Comparison of ENCODE assay signal across 34 mouse cellular contexts in genomic region chr7:94644560-94645285, GRCm38 (mm10).
DNase-seq lines count a peak whose midpoint lies in the region; ATAC-seq and TF ChIP-seq lines count a peak whose summit lies in the region.
"Had no signal": no experiment of that assay in that cellular context is flagged by ENCODE, and none has a peak within 500 bp of the region (broad histone marks: within the 10 kb centered on the region; RNA-seq: fewer than 3 reads in every experiment).

No protein-coding gene starts in this region.

- H3K27me3 ChIP-seq in forebrain, embryonic 11.5 days (ENCODE audit: control insufficient read depth, insufficient read depth, low read length): no peaks in the 10 kb centered on the region
- no peaks in the 10 kb centered on the region for H3K27me3 ChIP-seq in forebrain, embryonic 16.5 days (replicated peaks; ENCODE audit: control insufficient read depth, insufficient read depth, low read length)
- no peaks in the 10 kb centered on the region for H3K27me3 ChIP-seq in limb, embryonic 10.5 days (ENCODE audit: low read depth, poor library complexity, severe bottlenecking)
- H3K27me3 ChIP-seq: embryonic facial prominence, embryonic 15.5 days; heart, embryonic 12.5 days; hindbrain, embryonic 13.5 days; limb, embryonic 12.5 days; liver, embryonic 15.5 days; Patski; stomach, embryonic 15.5 days had no signal

- 30% methylated on average over 7 of the region's 7 CpGs for WGBS in forebrain, embryonic 11.5 days
- WGBS in forebrain, embryonic 16.5 days: 16% methylated on average over 7 of the region's 7 CpGs
- WGBS in limb, embryonic 10.5 days: 67% methylated on average over 7 of the region's 7 CpGs

- H3K4me3 ChIP-seq in ES-E14 (ENCODE audit: insufficient read depth in 1 of 2, low read depth in 1 of 2, low read length in 2 of 2, poor library complexity in 1 of 2, severe bottlenecking in 1 of 2): no peak overlapping the region
- no peak overlapping the region for H3K4me3 ChIP-seq in forebrain, embryonic 11.5 days (ENCODE audit: low read depth, low read length)
- H3K4me3 ChIP-seq in forebrain, embryonic 16.5 days (replicated peaks; ENCODE audit: low read length): no peak overlapping the region
- H3K4me3 ChIP-seq in limb, embryonic 10.5 days: no peak overlapping the region
- H3K4me3 ChIP-seq: embryonic facial prominence, embryonic 10.5 days; embryonic facial prominence, embryonic 15.5 days; gastrocnemius, adult 2 months; heart, adult 2 months; heart, embryonic 12.5 days; hindbrain, embryonic 13.5 days; limb, embryonic 12.5 days; liver, embryonic 15.5 days; midbrain, embryonic 10.5 days; stomach, embryonic 15.5 days had no signal

- H3K4me2 ChIP-seq in forebrain, embryonic 11.5 days (ENCODE audit: low read depth, low read length, severe bottlenecking): no peak overlapping the region
- H3K4me2 ChIP-seq in forebrain, embryonic 16.5 days (ENCODE audit: low read length): no peak overlapping the region
- H3K4me2 ChIP-seq: embryonic facial prominence, embryonic 15.5 days; heart, embryonic 12.5 days; hindbrain, embryonic 13.5 days; limb, embryonic 12.5 days; liver, embryonic 15.5 days; lung, embryonic 14.5 days; stomach, embryonic 15.5 days had no signal

- no peak overlapping the region for H3K9ac ChIP-seq in ES-E14 (ENCODE audit: insufficient read depth, low read depth, low read length, poor library complexity, severe bottlenecking)
- no peak overlapping the region for H3K9ac ChIP-seq in forebrain, embryonic 11.5 days (ENCODE audit: low read length)
- H3K9ac ChIP-seq in forebrain, embryonic 16.5 days (replicated peaks; ENCODE audit: low read depth, low read length): no peak overlapping the region
- H3K9ac ChIP-seq: embryonic facial prominence, embryonic 15.5 days; heart, embryonic 12.5 days; hindbrain, embryonic 13.5 days; limb, embryonic 12.5 days; liver, embryonic 15.5 days; lung, embryonic 14.5 days; stomach, embryonic 15.5 days had no signal

- H3K36me3 ChIP-seq in ES-E14 (ENCODE audit: control insufficient read depth, insufficient read depth, low read length, poor library complexity, severe bottlenecking): no peaks in the 10 kb centered on the region
- H3K36me3 ChIP-seq in forebrain, embryonic 11.5 days (ENCODE audit: control insufficient read depth, insufficient read depth, low read length): no peaks in the 10 kb centered on the region
- H3K36me3 ChIP-seq in forebrain, embryonic 16.5 days (ENCODE audit: control insufficient read depth, insufficient read depth): no peaks in the 10 kb centered on the region
- H3K36me3 ChIP-seq in limb, embryonic 10.5 days: no peaks in the 10 kb centered on the region
- H3K36me3 ChIP-seq: embryonic facial prominence, embryonic 10.5 days; embryonic facial prominence, embryonic 15.5 days; G1E; heart, embryonic 12.5 days; hindbrain, embryonic 13.5 days; limb, embryonic 12.5 days; liver, embryonic 15.5 days; midbrain, embryonic 10.5 days; stomach, embryonic 15.5 days had no signal

- peaks cover 2% of the 10 kb centered on the region in 2 experiments; a peak in 1 of 4 replicates for H3K4me1 ChIP-seq in ES-E14 (ENCODE audit: control insufficient read depth in 2 of 2, insufficient read depth in 2 of 2, low read length in 2 of 2, poor library complexity in 1 of 2)
- peaks cover 2% of the 10 kb centered on the region; the same call in 1 of the 2 replicates for H3K4me1 ChIP-seq in forebrain, embryonic 11.5 days (replicated peaks; ENCODE audit: control insufficient read depth, insufficient read depth, low read length)
- H3K4me1 ChIP-seq in forebrain, embryonic 16.5 days (replicated peaks; ENCODE audit: control insufficient read depth, insufficient read depth, low read length): no peaks in the 10 kb centered on the region
- H3K4me1 ChIP-seq in limb, embryonic 10.5 days: no peaks in the 10 kb centered on the region
- H3K4me1 ChIP-seq: embryonic facial prominence, embryonic 10.5 days; embryonic facial prominence, embryonic 15.5 days; heart, embryonic 12.5 days; limb, embryonic 12.5 days; liver, embryonic 15.5 days; stomach, embryonic 15.5 days had no signal

- no peaks in the 10 kb centered on the region for H3K9me3 ChIP-seq in ES-E14 (ENCODE audit: control insufficient read depth, insufficient read depth, low read depth, low read length)
- H3K9me3 ChIP-seq in forebrain, embryonic 11.5 days (ENCODE audit: control insufficient read depth, low read length): no peaks in the 10 kb centered on the region
- no peaks in the 10 kb centered on the region for H3K9me3 ChIP-seq in forebrain, embryonic 16.5 days (ENCODE audit: control insufficient read depth, low read length)
- no peaks in the 10 kb centered on the region for H3K9me3 ChIP-seq in limb, embryonic 10.5 days (replicated peaks)
- H3K9me3 ChIP-seq: embryonic facial prominence, embryonic 10.5 days; embryonic facial prominence, embryonic 15.5 days; heart, embryonic 12.5 days; hindbrain, embryonic 13.5 days; limb, embryonic 12.5 days; liver, embryonic 15.5 days; midbrain, embryonic 10.5 days; stomach, embryonic 15.5 days had no signal

- DNase-seq in ES-E14 (ENCODE audit: low read depth, low spot score) (peak; percentile 46), R1 (ENCODE audit: low read depth, low spot score) (peak; percentile 73)
- no peak for DNase-seq in forebrain, embryonic 11.5 days (ENCODE audit: low spot score)
- no peak for DNase-seq in thymus, postnatal 25 days
- no peak for DNase-seq in limb, embryonic 10.5 days (ENCODE audit: low spot score)
- DNase-seq: adrenal gland, adult 2 months; adrenal gland, postnatal 36 days; B cell, adult 2 months; cerebellum, adult 8-10 months; cerebellum, postnatal 25 days; gastrocnemius, adult 2 months; gastrocnemius, postnatal 36 days; heart, adult 2 months; heart, postnatal 4 days; kidney, adult 8-10 months; kidney, postnatal 14 days; layer of hippocampus, adult 9-11 months; lung, embryonic 14.5 days; lung, postnatal 14 days; right cerebral cortex, postnatal 25 days; thymus, postnatal 14 days had no signal

- H3K27ac ChIP-seq in ES-E14 (ENCODE audit: insufficient read depth, low read depth, low read length, poor library complexity, severe bottlenecking): no peak overlapping the region
- H3K27ac ChIP-seq in forebrain, embryonic 11.5 days (ENCODE audit: low read depth, low read length): 0 out of 2 replicates have a peak overlapping the region, but pooled peaks have one; percentile 39
- H3K27ac ChIP-seq in forebrain, embryonic 16.5 days (ENCODE audit: low read length): no peak overlapping the region
- H3K27ac ChIP-seq in limb, embryonic 10.5 days: no peak overlapping the region
- H3K27ac ChIP-seq: embryonic facial prominence, embryonic 10.5 days; embryonic facial prominence, embryonic 15.5 days; gastrocnemius, adult 2 months; heart, adult 2 months; hindbrain, embryonic 13.5 days; limb, embryonic 12.5 days; liver, embryonic 15.5 days; midbrain, embryonic 10.5 days; stomach, embryonic 15.5 days had no signal

- in situ Hi-C loops in ES-E14 (cut with MboI; ENCODE audit: low sequenced_read_pairs in 2 of 2, unreplicated experiment in 2 of 2): no loop called here

- peak; percentile 89 for ATAC-seq in forebrain, embryonic 11.5 days (replicated peaks; ENCODE audit: low FRiP score)
- peak; percentile 55; the same call in 1 of the 2 replicates for ATAC-seq in forebrain, embryonic 16.5 days
- ATAC-seq: activated CD4-positive, CD25-positive, alpha-beta regulatory T cell, adult 4 months; intestine, embryonic 16.5 days; Patski had no signal

TF ChIP-seq in ES-E14, 5 proteins besides CTCF, POLR2A, EP300 and RAD21:
- TF ChIP-seq CHD2 (IDR thresholded peaks at IDR 0.05; ENCODE audit: low read depth, low read length) (no peak), ZNF384 (IDR thresholded peaks at IDR 0.05; ENCODE audit: low read depth, low read length) (0 out of 2 replicates have a peak, but pooled peaks have one; percentile 30), MAFK (IDR thresholded peaks at IDR 0.05; ENCODE audit: insufficient read depth, low read depth, low read length) (0 out of 2 replicates have a peak, but pooled peaks have one; percentile 8), HCFC1 (IDR thresholded peaks at IDR 0.05; ENCODE audit: borderline replicate concordance, insufficient read depth, low read length) (no peak)
TF ChIP-seq in ES-E14: peak in this region for 2.

Comparison
In these comparisons a context has a peak if more than half of its experiments do, and no peak if none do; other contexts are left out.
1. DNase-seq: peak in ES-E14 (single experiment) and R1 (single experiment); none in forebrain, embryonic 11.5 days (single experiment), thymus, postnatal 25 days (single experiment) and limb, embryonic 10.5 days (single experiment).